In the genomic region with DNA sequence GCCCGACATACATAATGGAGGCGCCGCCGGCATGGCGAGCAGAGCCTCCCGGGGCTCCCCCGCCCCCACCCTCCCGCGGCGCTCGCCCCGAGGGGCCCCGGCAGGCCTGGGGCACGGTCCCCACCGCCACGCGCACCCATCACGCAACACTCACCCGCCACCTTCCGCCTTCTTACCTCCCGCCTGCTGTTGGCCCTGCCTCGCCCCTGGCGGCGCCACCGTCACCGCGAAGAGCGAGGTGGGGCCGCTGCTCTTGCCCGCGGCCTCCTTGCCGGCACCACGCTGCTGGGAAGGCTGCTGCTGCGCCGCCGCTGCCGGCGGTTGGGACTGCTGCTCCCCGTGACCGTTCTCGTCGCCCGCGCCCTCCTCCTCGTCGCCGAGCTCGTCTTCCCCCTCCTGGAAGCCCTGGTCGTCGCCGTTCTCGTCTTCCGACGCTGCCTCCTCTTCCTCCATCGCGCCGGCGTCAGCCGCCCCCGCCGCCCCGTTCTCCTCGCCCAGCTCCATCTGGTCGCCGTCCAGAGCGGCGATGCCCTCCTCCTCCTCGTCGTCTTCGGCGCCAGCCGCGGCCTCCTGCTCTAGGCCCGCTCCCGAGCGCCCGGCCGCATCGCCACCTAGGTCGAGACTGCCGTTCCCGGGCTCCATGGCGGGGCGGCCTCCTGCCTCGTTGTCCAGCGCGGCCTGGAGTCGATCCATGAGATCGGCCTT, we compare ENCODE assay signal across 7 mouse cellular contexts. TPM values are rescaled to one million over a fixed set of nuclear protein-coding genes. Genes with fewer than 3 reads are reported as not detected.
DNase-seq lines count a peak whose midpoint lies in the region; ATAC-seq lines count a peak whose summit lies in the region.

No protein-coding gene starts in this region.

- H3K27ac ChIP-seq in heart, embryonic 16.5 days (ENCODE audit: low read length) = peak overlapping the region; percentile 99
- H3K27ac ChIP-seq in midbrain, embryonic 15.5 days = peak overlapping the region; percentile 97
- peak overlapping the region; percentile 100 for H3K27ac ChIP-seq in stomach, embryonic 16.5 days (ENCODE audit: low read length)

- peaks cover 21% of the 10 kb centered on the region for H3K36me3 ChIP-seq in heart, embryonic 16.5 days (ENCODE audit: control insufficient read depth, insufficient read depth)
- H3K36me3 ChIP-seq in midbrain, embryonic 15.5 days (replicated peaks) = peaks cover 17% of the 10 kb centered on the region
- peaks cover 20% of the 10 kb centered on the region for H3K36me3 ChIP-seq in stomach, embryonic 16.5 days (ENCODE audit: control insufficient read depth, insufficient read depth, low read length)

- no peaks in the 10 kb centered on the region for H3K27me3 ChIP-seq in heart, embryonic 16.5 days (ENCODE audit: control insufficient read depth, insufficient read depth, low read length)
- no peaks in the 10 kb centered on the region for H3K27me3 ChIP-seq in midbrain, embryonic 15.5 days (replicated peaks)
- no peaks in the 10 kb centered on the region for H3K27me3 ChIP-seq in stomach, embryonic 16.5 days (ENCODE audit: control insufficient read depth, insufficient read depth, low read length)

- peak overlapping the region; percentile 100 for H3K9ac ChIP-seq in heart, embryonic 16.5 days (ENCODE audit: low read length)
- H3K9ac ChIP-seq in midbrain, embryonic 15.5 days = peak overlapping the region; percentile 100
- peak overlapping the region; percentile 100 for H3K9ac ChIP-seq in stomach, embryonic 16.5 days (ENCODE audit: low read length)

- peak overlapping the region; percentile 100 for H3K4me3 ChIP-seq in heart, embryonic 16.5 days (ENCODE audit: low read length)
- peak overlapping the region; percentile 100 for H3K4me3 ChIP-seq in midbrain, embryonic 15.5 days
- peak overlapping the region; percentile 98 for H3K4me3 ChIP-seq in stomach, embryonic 16.5 days (replicated peaks; ENCODE audit: low read length)

- H3K9me3 ChIP-seq in heart, embryonic 16.5 days (replicated peaks; ENCODE audit: control insufficient read depth, low read length) = no peaks in the 10 kb centered on the region
- no peaks in the 10 kb centered on the region for H3K9me3 ChIP-seq in midbrain, embryonic 15.5 days
- H3K9me3 ChIP-seq in stomach, embryonic 16.5 days (replicated peaks; ENCODE audit: control insufficient read depth, low read length) = no peaks in the 10 kb centered on the region

- peak; percentile 40 for ATAC-seq in heart, embryonic 16.5 days (replicated peaks; ENCODE audit: extremely low read depth, insufficient read depth, low FRiP score)
- ATAC-seq in midbrain, embryonic 15.5 days (replicated peaks) = peak; percentile 71
- ATAC-seq in stomach, embryonic 16.5 days (ENCODE audit: insufficient read depth, low FRiP score) = peak; percentile 5

- under 1% methylated on average over 72 of the region's 89 CpGs for WGBS in heart, embryonic 16.5 days
- under 1% methylated on average over 67 of the region's 89 CpGs for WGBS in midbrain, embryonic 15.5 days
- WGBS in stomach, embryonic 16.5 days = under 1% methylated on average over 84 of the region's 89 CpGs

- 0 out of 2 replicates have a peak overlapping the region, but pooled peaks have one; percentile 0 for H3K4me2 ChIP-seq in heart, embryonic 16.5 days (ENCODE audit: low read depth, low read length)
- peak overlapping the region; percentile 61 for H3K4me2 ChIP-seq in midbrain, embryonic 15.5 days
- H3K4me2 ChIP-seq in stomach, embryonic 16.5 days (ENCODE audit: low read depth, low read length) = 0 out of 2 replicates have a peak overlapping the region, but pooled peaks have one; percentile 19

- H3K4me1 ChIP-seq in heart, embryonic 16.5 days (ENCODE audit: control insufficient read depth, insufficient read depth, low read length) = peaks cover 18% of the 10 kb centered on the region
- H3K4me1 ChIP-seq in midbrain, embryonic 15.5 days = peaks cover 35% of the 10 kb centered on the region
- H3K4me1 ChIP-seq in stomach, embryonic 16.5 days (ENCODE audit: control insufficient read depth, insufficient read depth, low read length) = peaks cover 18% of the 10 kb centered on the region; the same call in 1 of the 2 replicates

- peak; percentile 52 for DNase-seq in urinary bladder, adult 2 months (ENCODE audit: low spot score)
- DNase-seq in urinary bladder, postnatal 25 days (ENCODE audit: low spot score) = no peak
- DNase-seq in cerebellum, adult 9-10 months = peak; percentile 63
- DNase-seq in liver = peak; percentile 64

RNA-seq across cellular contexts. Expression of gene Hnrnpu, which starts 0.7 kb away (rescaled TPM):
- 207 and 224 TPM in 2 replicates for polyA plus RNA-seq in urinary bladder, adult 2 months (2012; rRNA removed)
- 192 and 219 TPM in 2 replicates for polyA plus RNA-seq in heart, embryonic 16.5 days (2015; fragmentation: Nextera tagmentation; extraction: Ambion mirVana)
- 255 and 278 TPM in 2 replicates for polyA plus RNA-seq in midbrain, embryonic 15.5 days (2015; fragmentation: Nextera tagmentation; extraction: Ambion mirVana)
- polyA plus RNA-seq in stomach, embryonic 16.5 days (2015; fragmentation: Nextera tagmentation; extraction: Ambion mirVana) = 110 and 162 TPM in 2 replicates

RNA-seq across cellular contexts. Expression of gene Cox20, which starts 18.0 kb away (rescaled TPM):
- polyA plus RNA-seq in urinary bladder, adult 2 months (2012; rRNA removed) = 77.2 and 84.8 TPM in 2 replicates
- polyA plus RNA-seq in heart, embryonic 16.5 days (2015; fragmentation: Nextera tagmentation; extraction: Ambion mirVana) = 268 and 273 TPM in 2 replicates
- 104 and 107 TPM in 2 replicates for polyA plus RNA-seq in midbrain, embryonic 15.5 days (2015; fragmentation: Nextera tagmentation; extraction: Ambion mirVana)
- 107 and 139 TPM in 2 replicates for polyA plus RNA-seq in stomach, embryonic 16.5 days (2015; fragmentation: Nextera tagmentation; extraction: Ambion mirVana)

Comparison
In these comparisons a context has a peak if more than half of its experiments do, and no peak if none do; other contexts are left out.
1. ATAC-seq: peak in every context shown above with its lines; median percentile 71 in midbrain, embryonic 15.5 days; 40 in heart, embryonic 16.5 days; 5 in stomach, embryonic 16.5 days.
2. H3K4me2 ChIP-seq: peak in every context shown above with its lines; median percentile 61 in midbrain, embryonic 15.5 days; 19 in stomach, embryonic 16.5 days; 0 in heart, embryonic 16.5 days.